Mouse (Mus musculus) heart, embryonic 13.5 days (tissue): ENCODE measurements around the gene Sipa1l1. TPM values are rescaled to one million over a fixed set of nuclear protein-coding genes. Genes with fewer than 3 reads are reported as not detected.

ENCODE experiments used
- ATAC-seq: fragments of 200-750 bp; cut with Nextera tagmentation; 2 replicates; pipeline ENCODE4 v1.8.0; 2017; ENCODE audit warnings: moderate TSS enrichment; ENCODE audit not compliant: insufficient number of reproducible peaks, low FRiP score, low TSS enrichment; ENCODE audit errors: extremely low read depth
- H3K27ac ChIP-seq: fragments of 300-500 bp; sonication (generic); replicated peaks from 2 replicates; pipeline ENCODE4 v1.5.1; 2015; ENCODE audit warnings: moderate library complexity, mild to moderate bottlenecking, inconsistent platforms
- H3K27me3 ChIP-seq: fragments of 300-500 bp; sonication (generic); replicated peaks from 2 replicates; pipeline ENCODE4 v1.6.1; 2015; ENCODE audit warnings: mild to moderate bottlenecking, inconsistent platforms
- H3K36me3 ChIP-seq: fragments of 300-500 bp; sonication (generic); 2 replicates; pipeline ENCODE4 v1.6.1; 2015; ENCODE audit warnings: mild to moderate bottlenecking, inconsistent platforms
- H3K4me1 ChIP-seq: fragments of 300-500 bp; sonication (generic); 2 replicates; pipeline ENCODE4 v1.6.1; 2015; ENCODE audit warnings: inconsistent platforms
- H3K4me2 ChIP-seq: fragments of 300-500 bp; sonication (generic); 2 replicates; pipeline ENCODE4 v1.6.1; 2015; ENCODE audit warnings: inconsistent platforms, mild to moderate bottlenecking, moderate library complexity
- H3K4me3 ChIP-seq: fragments of 300-500 bp; sonication (generic); 2 replicates; pipeline ENCODE4 v1.5.1; 2015; ENCODE audit warnings: moderate library complexity, mild to moderate bottlenecking, inconsistent platforms
- H3K9ac ChIP-seq: fragments of 300-500 bp; sonication (generic); 2 replicates; pipeline ENCODE4 v1.6.1; 2015; ENCODE audit warnings: inconsistent platforms, mild to moderate bottlenecking, moderate library complexity
- H3K9me3 ChIP-seq: fragments of 300-500 bp; sonication (generic); 2 replicates; pipeline ENCODE4 v1.6.1; 2016; ENCODE audit warnings: inconsistent platforms
- WGBS: fragments of 180-500 bp; shearing (Covaris S2); methylation state at CpG from one replicate; pipeline ENCODE4 v1.1.7; 2015; ENCODE audit warnings: mixed read lengths; 5-methylcytosine and 5-hydroxymethylcytosine counted together
- polyA plus RNA-seq: library from polyadenylated mRNA; unstranded; fragments of >200 nt; fragmentation: Nextera tagmentation; extraction: Ambion mirVana; gene quantifications from 2 replicates; pipeline ENCODE4 v1.2.1, GENCODE M21; 2015

The Sipa1l1 gene
- polyA plus RNA-seq, 1 experiment from 2014 or later, result 19.9 TPM

DNA sequence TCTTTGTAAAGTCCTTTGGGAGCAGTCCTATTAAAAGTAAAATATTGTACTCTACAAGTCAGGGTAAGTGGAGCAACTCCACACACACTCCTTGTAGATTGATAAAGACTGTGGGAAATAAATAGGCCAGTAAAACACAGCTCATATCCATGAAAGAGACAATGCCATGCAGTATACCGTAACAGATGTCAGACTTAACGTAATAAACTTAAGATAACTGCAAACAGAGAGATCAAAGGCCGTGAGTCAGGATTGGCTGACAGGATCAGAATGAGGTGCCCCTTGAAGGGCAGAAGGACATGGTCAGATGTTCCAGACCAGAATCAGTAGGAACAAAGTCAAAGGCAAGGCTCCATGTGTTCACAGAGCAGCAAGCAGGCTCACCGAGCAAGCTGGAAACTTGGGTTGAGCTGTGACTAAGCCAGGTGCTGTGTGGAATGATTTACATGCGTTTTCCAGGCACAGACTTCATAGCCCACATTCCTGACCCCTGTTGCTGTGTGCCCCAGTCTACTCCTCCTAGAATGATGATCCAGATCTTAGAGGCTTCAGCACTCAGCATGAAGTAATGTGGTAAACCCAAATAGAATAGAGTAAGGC, 196.3 kb downstream of the Sipa1l1 start:
- Histone ChIP-seq H3K27ac (peak overlapping the region; percentile 64; the same call in 1 of the 2 replicates), H3K9me3 (no peaks in the 10 kb centered on the region), H3K36me3 (peaks cover 10% of the 10 kb centered on the region), H3K4me3 (no peak overlapping the region), H3K27me3 (no peaks in the 10 kb centered on the region), H3K4me1 (peaks cover 29% of the 10 kb centered on the region), H3K4me2 (no peak overlapping the region), H3K9ac (no peak overlapping the region)
- 23% methylated on average over 5 of the region's 5 CpGs for WGBS
- ATAC-seq, result no peak

GRCm38 (mm10) chr12:82366754-82367153, 197.6 kb downstream of the Sipa1l1 start:
- Histone ChIP-seq H3K4me3 (no peak overlapping the region), H3K9me3 (no peaks in the 10 kb centered on the region), H3K4me1 (peaks cover 29% of the 10 kb centered on the region), H3K36me3 (peaks cover 7% of the 10 kb centered on the region), H3K27ac (no peak overlapping the region), H3K9ac (no peak overlapping the region), H3K4me2 (no peak overlapping the region), H3K27me3 (no peaks in the 10 kb centered on the region)
- WGBS, result 77% methylated on average over 6 of the region's 6 CpGs
- no peak for ATAC-seq

GRCm38 (mm10) chr12:82367345-82367744, 198.2 kb downstream of the Sipa1l1 start:
- Histone ChIP-seq H3K9ac (no peak overlapping the region), H3K4me1 (peaks cover 29% of the 10 kb centered on the region), H3K36me3 (peaks cover 6% of the 10 kb centered on the region), H3K4me3 (no peak overlapping the region), H3K27me3 (no peaks in the 10 kb centered on the region), H3K27ac (no peak overlapping the region), H3K9me3 (no peaks in the 10 kb centered on the region), H3K4me2 (no peak overlapping the region)
- WGBS, result 86% methylated on average over 2 of the region's 2 CpGs
- no peak for ATAC-seq

GRCm38 (mm10) chr12:82367986-82368385, 198.9 kb downstream of the Sipa1l1 start:
- no peak for ATAC-seq
- Histone ChIP-seq H3K4me1 (peaks cover 29% of the 10 kb centered on the region), H3K36me3 (peaks cover 4% of the 10 kb centered on the region), H3K4me2 (no peak overlapping the region), H3K9ac (no peak overlapping the region), H3K9me3 (no peaks in the 10 kb centered on the region), H3K4me3 (no peak overlapping the region), H3K27me3 (no peaks in the 10 kb centered on the region), H3K27ac (no peak overlapping the region)
- 83% methylated on average over 3 of the region's 3 CpGs for WGBS

DNA sequence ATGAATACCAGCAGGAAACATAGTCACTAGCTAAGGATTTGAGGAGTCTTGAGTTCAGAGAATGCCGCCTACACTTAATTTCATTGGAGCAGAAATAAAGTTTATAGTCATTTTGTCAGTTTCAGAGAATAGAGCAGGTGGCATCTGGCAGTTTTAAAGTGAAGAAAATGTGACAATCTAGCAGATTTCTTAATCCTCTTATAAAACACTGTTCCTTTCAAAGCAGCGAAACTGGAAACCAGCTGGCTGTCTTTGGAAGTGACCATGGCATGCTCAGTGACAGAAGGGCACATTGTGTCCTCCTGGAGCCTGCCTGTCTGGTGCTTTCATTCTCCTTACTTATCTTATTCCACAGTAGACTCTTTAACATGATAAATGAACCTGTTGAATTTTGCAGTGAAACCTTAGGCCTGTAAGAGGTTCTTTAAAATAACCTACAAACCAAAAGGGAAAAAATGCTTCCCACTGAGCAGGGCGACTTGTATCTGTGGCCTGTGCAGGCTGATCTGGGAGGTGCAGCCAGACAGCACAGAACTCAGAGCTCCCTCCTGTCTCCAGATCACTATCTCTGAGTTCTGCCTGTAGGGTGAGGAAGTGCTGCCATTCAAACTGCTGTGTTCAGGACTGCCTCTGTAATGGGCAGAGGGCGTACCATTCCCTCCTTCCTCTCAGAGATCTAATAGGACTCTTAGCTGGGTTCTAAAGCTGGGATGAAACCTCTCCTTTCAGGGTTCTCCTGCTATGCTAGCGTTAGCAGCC, 200.5 kb downstream of the Sipa1l1 start:
- H3K27ac ChIP-seq, result peak overlapping the region; percentile 37; the same call in 1 of the 2 replicates
- H3K36me3 ChIP-seq, result peaks cover 8% of the 10 kb centered on the region; the same call in 1 of the 2 replicates
- no peak overlapping the region for H3K4me3 ChIP-seq
- no peak overlapping the region for H3K4me2 ChIP-seq
- H3K27me3 ChIP-seq, result no peaks in the 10 kb centered on the region
- no peaks in the 10 kb centered on the region for H3K9me3 ChIP-seq
- no peak for ATAC-seq
- WGBS, result 51% methylated on average over 5 of the region's 5 CpGs
- H3K9ac ChIP-seq, result peak overlapping the region; percentile 21
- H3K4me1 ChIP-seq, result peaks cover 44% of the 10 kb centered on the region

DNA sequence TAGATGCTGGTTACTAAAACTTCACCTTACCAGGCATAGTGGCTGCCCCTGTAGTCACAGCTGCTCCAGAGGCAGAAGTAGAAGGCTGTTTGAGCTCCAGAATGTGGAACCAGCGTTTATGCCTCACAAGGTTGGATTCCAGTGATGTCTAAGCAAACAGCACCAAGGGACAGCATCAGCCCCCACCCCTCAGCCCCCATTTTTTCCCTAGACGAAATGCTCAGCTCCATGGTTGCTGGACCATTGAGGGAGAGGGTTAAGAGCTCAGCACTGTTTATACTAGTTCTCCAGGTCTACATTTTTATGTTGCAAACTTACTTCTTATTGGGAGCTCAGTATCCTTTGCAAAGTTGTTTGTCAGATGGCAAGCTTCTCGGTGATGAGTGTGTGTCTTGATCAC, 202.1 kb downstream of the Sipa1l1 start:
- Histone ChIP-seq H3K4me2 (no peak overlapping the region), H3K9me3 (no peaks in the 10 kb centered on the region), H3K4me1 (peaks cover 31% of the 10 kb centered on the region), H3K9ac (no peak overlapping the region), H3K27me3 (no peaks in the 10 kb centered on the region), H3K27ac (no peak overlapping the region), H3K36me3 (peaks cover 22% of the 10 kb centered on the region), H3K4me3 (no peak overlapping the region)
- ATAC-seq, result no peak
- 66% methylated on average over 3 of the region's 3 CpGs for WGBS

DNA sequence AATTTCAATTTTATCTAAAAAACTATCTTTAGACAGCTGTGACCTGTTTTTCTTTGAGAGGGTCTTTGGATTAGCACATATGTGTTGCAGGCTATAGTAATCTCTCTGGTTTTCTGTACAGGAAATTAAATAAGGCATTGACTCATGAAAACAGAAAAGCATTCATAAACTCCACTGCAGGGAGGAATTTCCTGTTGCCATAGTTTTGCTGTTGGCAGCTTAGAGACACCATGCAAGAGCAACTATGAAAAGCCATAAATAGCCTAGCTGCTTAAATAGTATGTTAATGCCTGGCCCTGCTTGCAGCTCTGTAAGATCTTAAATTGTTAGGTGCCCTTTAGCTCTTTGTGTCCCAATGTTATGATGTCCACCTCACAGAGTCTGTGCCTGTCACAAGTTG, 204.9 kb downstream of the Sipa1l1 start:
- ATAC-seq, result no peak

DNA sequence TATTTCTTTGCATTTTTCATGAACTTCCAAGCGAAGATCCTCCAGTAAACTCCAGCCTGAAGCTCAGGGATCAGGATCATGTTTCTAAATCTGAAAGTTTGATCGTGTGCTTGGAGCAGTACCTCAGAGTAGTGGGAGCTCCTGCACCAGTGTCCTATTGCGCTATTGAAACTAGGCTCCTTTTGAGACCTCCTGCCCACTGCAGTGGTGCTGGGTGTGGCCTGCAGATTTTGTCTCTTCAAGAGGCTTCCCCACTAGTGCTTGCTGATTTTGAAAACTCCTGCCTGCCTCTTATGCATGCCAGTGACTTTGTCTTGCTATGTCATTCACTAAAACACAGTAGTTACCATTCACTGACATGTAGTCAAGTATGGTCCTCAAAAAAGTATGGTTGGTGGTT, 213.8 kb downstream of the Sipa1l1 start:
- Histone ChIP-seq H3K27ac (0 out of 2 replicates have a peak overlapping the region, but pooled peaks have one; percentile 5), H3K4me3 (no peak overlapping the region), H3K27me3 (no peaks in the 10 kb centered on the region), H3K4me2 (no peak overlapping the region), H3K9ac (no peak overlapping the region), H3K9me3 (no peaks in the 10 kb centered on the region), H3K4me1 (peaks cover 16% of the 10 kb centered on the region), H3K36me3 (peaks cover 39% of the 10 kb centered on the region)
- 63% methylated on average over 3 of the region's 3 CpGs for WGBS
- no peak for ATAC-seq

More for the DNA sequence above, 204.9 kb downstream of the Sipa1l1 start:
- H3K9ac ChIP-seq, result no peak overlapping the region
- H3K27me3 ChIP-seq, result no peaks in the 10 kb centered on the region
- H3K4me2 ChIP-seq, result no peak overlapping the region
- H3K4me3 ChIP-seq, result no peak overlapping the region
- peaks cover 26% of the 10 kb centered on the region for H3K36me3 ChIP-seq
- peak overlapping the region; percentile 79 for H3K27ac ChIP-seq
- H3K9me3 ChIP-seq, result no peaks in the 10 kb centered on the region
- H3K4me1 ChIP-seq, result peaks cover 31% of the 10 kb centered on the region

- ATAC-seq, result no peak
- Histone ChIP-seq H3K27ac (no peak overlapping the region), H3K27me3 (no peaks in the 10 kb centered on the region), H3K9me3 (no peaks in the 10 kb centered on the region), H3K36me3 (peaks cover 41% of the 10 kb centered on the region), H3K4me1 (peaks cover 16% of the 10 kb centered on the region), H3K4me2 (no peak overlapping the region), H3K9ac (no peak overlapping the region), H3K4me3 (no peak overlapping the region)
- WGBS, result 87% methylated on average over 8 of the region's 8 CpGs
Observed at GRCm38 (mm10) chr12:82384719-82385118, 215.6 kb downstream of the Sipa1l1 start.

GRCm38 (mm10) chr12:82387042-82387441, 217.9 kb downstream of the Sipa1l1 start:
- Histone ChIP-seq H3K27ac (no peak overlapping the region), H3K4me3 (no peak overlapping the region), H3K4me2 (no peak overlapping the region), H3K9ac (no peak overlapping the region), H3K36me3 (peaks cover 33% of the 10 kb centered on the region), H3K4me1 (peaks cover 28% of the 10 kb centered on the region), H3K9me3 (no peaks in the 10 kb centered on the region), H3K27me3 (no peaks in the 10 kb centered on the region)
- no peak for ATAC-seq
- 59% methylated on average over 3 of the region's 3 CpGs for WGBS

- 74% methylated on average over 3 of the region's 3 CpGs for WGBS
- ATAC-seq, result no peak
- Histone ChIP-seq H3K36me3 (peaks cover 33% of the 10 kb centered on the region), H3K9ac (no peak overlapping the region), H3K4me2 (no peak overlapping the region), H3K4me1 (peaks cover 22% of the 10 kb centered on the region), H3K27me3 (no peaks in the 10 kb centered on the region), H3K9me3 (no peaks in the 10 kb centered on the region), H3K4me3 (no peak overlapping the region), H3K27ac (no peak overlapping the region)
Observed at GRCm38 (mm10) chr12:82387647-82388046, 218.5 kb downstream of the Sipa1l1 start.

- H3K27me3 ChIP-seq, result no peaks in the 10 kb centered on the region
- H3K9me3 ChIP-seq, result no peaks in the 10 kb centered on the region
- no peak overlapping the region for H3K4me3 ChIP-seq
- H3K27ac ChIP-seq, result no peak overlapping the region
- ATAC-seq, result no peak
- no peak overlapping the region for H3K9ac ChIP-seq
- H3K36me3 ChIP-seq, result peaks cover 33% of the 10 kb centered on the region
- H3K4me2 ChIP-seq, result no peak overlapping the region
- H3K4me1 ChIP-seq, result peaks cover 21% of the 10 kb centered on the region
Observed at GRCm38 (mm10) chr12:82388144-82388543, 219.0 kb downstream of the Sipa1l1 start.
